Mouse (Mus musculus) ES-Bruce4 (cell line): ENCODE measurements at regions not wholly inside any gene's neighbourhood (a gene's known extent, or its start where the extent isn't known, plus 50 kb on each side); places are given as distances from the start of the nearest gene placed in this dataset.

Source experiments
- CTCF ChIP-seq: IDR thresholded peaks from one replicate; pipeline ENCODE4 v1.8.1; 2011; ENCODE audit warnings: low read depth, low read length
- POLR2A ChIP-seq: IDR thresholded peaks from one replicate; pipeline ENCODE4 v1.8.1; 2011; ENCODE audit warnings: low read length; ENCODE audit not compliant: insufficient read depth

- no peak for TF ChIP-seq CTCF
- TF ChIP-seq POLR2A = no peak
Measured at GRCm38 (mm10) chr12:92916267-92916666, 1067.3 kb upstream of the Sel1l start.
